Mouse (Mus musculus) skeletal muscle tissue, postnatal 0 days (tissue): ENCODE measurements around the gene Gpbp1. TPM values are rescaled to one million over a fixed set of nuclear protein-coding genes. Genes with fewer than 3 reads are reported as not detected.

Experiments
- polyA plus RNA-seq: library from polyadenylated mRNA; unstranded; fragments of >200 nt; fragmentation: Nextera tagmentation; extraction: Ambion mirVana; gene quantifications from 2 replicates; pipeline ENCODE4 v1.2.1, GENCODE M21; 2015

Gpbp1 gene
- 47.6 TPM in 2 replicates for polyA plus RNA-seq

DNA sequence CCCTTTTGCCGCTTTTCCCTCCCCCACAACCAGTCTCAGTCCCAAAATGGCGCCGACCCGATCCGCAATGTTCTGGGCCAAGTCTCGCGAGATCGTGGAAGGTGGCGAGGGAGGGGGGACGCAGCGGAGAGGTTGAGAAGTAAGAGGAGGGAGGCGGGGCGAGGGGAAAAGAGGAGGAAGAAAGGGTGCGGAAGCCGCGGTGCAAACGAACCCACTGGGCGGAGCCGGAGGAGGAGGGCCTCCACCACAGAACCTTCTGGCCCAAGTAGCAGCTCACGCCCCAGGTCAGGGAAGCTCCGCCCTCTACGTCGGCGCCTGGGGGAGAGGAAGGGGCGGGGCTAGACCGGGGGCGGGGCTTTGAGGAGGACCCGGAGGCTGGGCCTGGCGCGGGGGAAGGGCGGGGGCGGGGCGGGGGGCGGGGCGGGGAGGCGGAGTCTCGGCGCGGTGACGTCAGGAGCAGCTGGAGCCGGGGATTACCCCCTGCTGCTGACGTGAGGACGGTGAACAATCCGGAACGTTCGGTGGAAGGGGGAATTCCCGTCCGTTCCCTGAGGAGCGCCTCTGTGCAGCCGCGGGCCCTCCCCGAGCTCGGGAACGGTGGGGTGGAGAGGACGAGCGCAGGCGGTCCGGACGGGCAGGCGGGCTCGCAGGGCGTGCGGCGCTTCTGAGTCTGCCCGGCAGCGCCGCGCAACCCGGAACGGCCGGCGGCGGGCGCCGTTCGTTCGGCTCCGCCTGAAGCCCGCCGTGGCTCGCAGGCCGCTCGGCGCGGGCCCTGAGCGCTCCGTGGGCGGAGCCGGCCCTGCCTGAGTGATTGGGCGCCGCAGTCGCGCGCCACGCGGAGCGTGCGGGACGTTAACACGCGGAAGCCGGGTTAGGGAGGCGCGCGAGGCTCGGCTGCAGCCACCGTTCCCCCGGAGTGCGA lies at the start of gene Gpbp1:
Gpbp1 (minus strand) TSS at position 310 of the 922 bp plus-strand sequence.

Other genes with a start within 250 kb of the Gpbp1 start
- not detected in 2 replicates for gene Actbl2, start 235.1 kb downstream of the Gpbp1 start, polyA plus RNA-seq
- not detected in 2 replicates for gene Gm49496, start 59.8 kb upstream of the Gpbp1 start, polyA plus RNA-seq
- not detected in 2 replicates for gene Gm10198, start 102.7 kb upstream of the Gpbp1 start, polyA plus RNA-seq
- 7.6 and 8.4 TPM in 2 replicates for gene Mier3, start 190.9 kb upstream of the Gpbp1 start, polyA plus RNA-seq